Mouse (Mus musculus): ENCODE data around the gene Mamstr. TPM values are rescaled to one million over a fixed set of nuclear protein-coding genes. Genes with fewer than 3 reads are reported as not detected.

Gene Mamstr
- 0.40 TPM for polyA plus RNA-seq (2021)

DNA sequence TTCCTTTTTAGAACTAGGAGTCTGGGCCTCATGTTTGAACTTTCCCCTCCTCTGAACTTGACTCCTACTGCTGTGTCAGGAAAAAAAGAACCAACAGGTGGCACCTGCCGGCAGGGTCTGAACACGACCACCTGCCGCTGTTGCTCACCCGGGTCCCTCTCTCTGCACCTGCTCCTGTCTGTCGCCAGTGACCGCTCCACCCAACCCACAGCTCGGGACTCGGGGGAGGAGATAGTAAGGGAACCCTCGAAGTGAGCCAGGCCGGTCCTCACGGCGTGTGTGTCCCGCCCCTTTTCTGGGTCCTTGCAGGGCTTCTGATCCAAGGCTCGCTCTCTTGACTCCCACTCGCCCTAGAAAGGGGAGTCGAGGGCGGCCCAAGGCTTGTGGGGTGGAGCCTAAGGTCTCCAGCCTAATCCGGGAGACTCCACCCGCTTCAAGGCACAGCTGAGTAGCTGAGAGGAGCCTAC, at the start of gene Mamstr:
Gene Mamstr, plus strand, starts transcription at position 417 of the 467 bp plus-strand sequence.
- POLR2A ChIA-PET, result no interaction called here
- DNase-seq (ENCODE audit: low read depth, low spot score), result no peak
- in situ Hi-C loops (cut with MboI; ENCODE audit: low pct_unique_long_range_greater_than_20kb), result no loop called here
- no peaks in the 10 kb centered on the region for H3K27me3 ChIP-seq
- CTCF ChIA-PET, result interaction anchor here (2.1 kb wide), 1 partner anchor 43 kb away, joined by 6 read pairs; no protein-coding TSS in a partner anchor
- TF ChIP-seq CTCF (IDR thresholded peaks at IDR 0.05), result no peak
- ATAC-seq, result no peak

DNA sequence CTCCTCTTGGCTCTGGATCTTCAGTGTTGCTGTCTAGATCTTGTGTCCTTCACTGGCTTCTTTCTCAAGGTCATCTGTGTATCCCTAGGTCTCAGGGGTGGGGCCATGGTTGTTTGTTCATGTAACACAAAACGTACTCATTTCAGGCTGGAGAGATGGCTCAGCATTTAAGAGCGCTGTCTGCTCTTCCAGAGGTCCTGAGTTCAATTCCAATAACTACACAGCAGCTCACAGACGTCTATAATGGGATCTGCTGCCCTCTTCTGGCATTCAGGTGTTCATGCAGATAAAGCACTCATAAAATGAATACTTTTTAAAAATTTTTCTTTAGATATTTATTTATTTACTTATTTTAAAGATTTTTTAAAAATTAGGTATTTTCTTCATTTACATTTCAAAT, 48.9 kb upstream of the Mamstr start:
- H3K27me3 ChIP-seq, result no peaks in the 10 kb centered on the region
- in situ Hi-C loops (cut with MboI; ENCODE audit: low pct_unique_long_range_greater_than_20kb), result loop anchor here (5.0 kb wide), 1 partner anchor 91 kb away; the partner anchor contains the start of gene Ntn5
- POLR2A ChIA-PET, result interaction anchor here (0.5 kb wide), 1 partner anchor 16 kb away, joined by 5 read pairs; no protein-coding TSS in a partner anchor
- ATAC-seq (no peak), DNase-seq (ENCODE audit: low read depth, low spot score) (no peak)
- peak; percentile 38 for TF ChIP-seq CTCF (IDR thresholded peaks at IDR 0.05)
- CTCF ChIA-PET, result interaction anchor here (1.0 to 7.0 kb wide), 3 partner anchors 16 to 91 kb away, joined by 3 to 74 read pairs (median 3); partner anchors contain the start of gene Ntn5

DNA sequence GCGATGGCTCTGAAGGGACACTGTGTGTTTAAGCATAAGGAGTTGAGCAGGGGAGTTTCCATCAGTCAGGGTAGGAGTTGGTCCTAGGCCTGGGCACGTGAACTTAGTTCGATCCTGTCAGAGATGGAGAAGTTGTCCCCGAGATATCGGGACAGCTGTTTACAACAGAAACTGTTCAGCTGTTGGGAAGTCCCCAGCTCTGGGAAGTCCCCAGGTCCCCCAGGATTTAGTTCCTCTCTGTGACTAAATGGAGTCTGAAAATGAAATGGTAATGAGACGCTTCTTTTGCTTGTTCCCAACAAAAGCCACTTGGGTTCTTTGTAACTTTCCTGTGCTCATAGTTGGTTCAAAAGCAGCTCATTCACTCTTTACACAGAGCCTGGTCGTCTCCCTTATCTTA, 47.9 kb upstream of the Mamstr start:
- DNase-seq (ENCODE audit: low read depth, low spot score), result no peak
- no peak for ATAC-seq
- ChIA-PET CTCF (interaction anchor here (1.0 to 7.0 kb wide), 3 partner anchors 15 to 90 kb away, joined by 3 to 74 read pairs (median 3); partner anchors contain the start of gene Ntn5), POLR2A (no interaction called here)
- TF ChIP-seq CTCF (IDR thresholded peaks at IDR 0.05), result no peak
- no peaks in the 10 kb centered on the region for H3K27me3 ChIP-seq
- in situ Hi-C loops (cut with MboI; ENCODE audit: low pct_unique_long_range_greater_than_20kb), result loop anchor here (5.0 kb wide), 1 partner anchor 90 kb away; the partner anchor contains the start of gene Ntn5

DNA sequence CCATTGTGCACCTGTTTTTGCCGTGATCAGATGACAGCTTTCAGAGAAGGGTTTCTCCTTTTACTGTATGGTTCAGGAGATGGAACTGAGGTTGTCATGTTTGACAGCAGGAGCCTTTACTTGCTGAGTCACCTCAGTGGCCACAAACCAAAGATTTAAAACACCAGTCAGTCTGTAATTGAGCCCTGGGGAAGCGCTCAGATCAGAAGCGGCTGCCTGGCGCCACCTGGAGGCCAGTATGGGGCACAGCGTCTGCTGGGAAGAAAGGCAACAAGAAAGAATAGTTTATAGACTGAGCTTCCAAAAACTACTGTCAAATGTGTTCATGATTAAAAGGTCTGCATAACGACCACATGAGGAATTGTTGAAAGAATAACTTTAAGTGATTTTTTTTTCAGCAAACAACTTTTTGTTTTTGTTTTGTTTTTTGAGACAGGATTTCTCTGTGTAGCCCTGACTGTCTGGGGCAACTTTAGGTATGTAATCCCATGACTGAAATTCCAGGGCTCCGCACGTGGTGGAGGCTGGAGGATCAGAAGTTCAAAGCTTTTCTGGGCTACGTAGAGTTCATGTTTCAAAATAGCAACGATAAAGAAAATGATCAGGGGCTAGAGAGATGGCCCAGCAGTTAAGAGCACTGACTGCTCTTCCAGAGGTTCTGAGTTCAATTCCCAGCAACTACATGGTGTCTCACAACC, 46.5 kb upstream of the Mamstr start:
- CTCF ChIA-PET, result interaction anchor here (0.7 to 7.0 kb wide), 15 partner anchors 8 to 116 kb away, joined by 3 to 74 read pairs (median 3); partner anchors contain the start of genes Fut1 and Ntn5
- ATAC-seq (peak; percentile 68), DNase-seq (ENCODE audit: low read depth, low spot score) (no peak)
- H3K27me3 ChIP-seq, result no peaks in the 10 kb centered on the region
- TF ChIP-seq CTCF (IDR thresholded peaks at IDR 0.05), result peak; percentile 98
- in situ Hi-C loops (cut with MboI; ENCODE audit: low pct_unique_long_range_greater_than_20kb), result loop anchor here (5.0 kb wide), 1 partner anchor 89 kb away; the partner anchor contains the start of gene Ntn5
- POLR2A ChIA-PET, result interaction anchor here (1.3 kb wide), 1 partner anchor 88 kb away, joined by 3 read pairs; no protein-coding TSS in a partner anchor

DNA sequence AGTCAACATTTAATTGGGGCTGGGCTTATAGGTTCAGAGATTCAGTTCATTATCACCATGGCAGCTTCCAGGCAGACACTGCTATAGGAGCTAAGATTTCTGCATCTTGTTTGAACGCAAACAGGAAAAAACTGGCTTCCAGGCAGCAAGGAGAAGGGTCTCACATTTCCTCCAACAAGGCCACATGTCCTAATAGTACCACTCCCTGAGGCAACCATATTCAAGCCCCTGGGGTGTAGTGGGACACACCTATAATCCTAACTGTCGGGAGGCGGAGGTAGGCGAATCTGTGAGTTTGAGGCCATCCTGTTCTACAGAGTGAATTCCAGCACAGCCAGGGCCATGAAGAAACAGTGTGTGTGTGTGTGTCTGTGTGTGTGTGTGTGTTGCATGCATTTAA, 44.6 kb upstream of the Mamstr start:
- TF ChIP-seq CTCF (IDR thresholded peaks at IDR 0.05), result no peak
- POLR2A ChIA-PET, result no interaction called here
- in situ Hi-C loops (cut with MboI; ENCODE audit: low pct_unique_long_range_greater_than_20kb), result no loop called here
- CTCF ChIA-PET, result interaction anchor here (2.8 to 7.0 kb wide), 2 partner anchors 23 to 87 kb away, joined by 14 to 74 read pairs; partner anchors contain the start of genes Fut1 and Ntn5
- no peaks in the 10 kb centered on the region for H3K27me3 ChIP-seq
- DNase-seq (ENCODE audit: low read depth, low spot score), result no peak
- ATAC-seq, result no peak

DNA sequence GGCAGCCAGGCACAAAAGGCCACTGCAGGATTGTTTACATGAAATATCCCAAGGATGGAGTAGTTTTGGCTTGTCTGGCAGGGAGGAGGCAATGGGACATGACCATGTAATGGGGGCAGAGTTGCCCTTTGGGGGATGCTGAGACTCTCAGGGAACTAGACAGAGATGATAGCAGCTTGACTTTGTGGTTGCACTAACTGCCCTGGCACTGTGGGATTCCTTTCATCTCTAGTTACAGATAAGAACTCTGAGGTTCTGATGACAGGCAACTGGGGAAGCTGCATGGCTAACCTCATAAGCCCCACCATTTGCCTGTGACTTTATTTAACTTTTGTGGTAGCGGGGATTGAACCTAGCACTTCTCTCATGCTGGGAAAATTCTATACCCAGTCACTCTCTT, 43.7 kb upstream of the Mamstr start:
- in situ Hi-C loops (cut with MboI; ENCODE audit: low pct_unique_long_range_greater_than_20kb), result no loop called here
- ATAC-seq, result no peak
- CTCF ChIA-PET, result interaction anchor here (1.5 kb wide), 1 partner anchor 88 kb away, joined by 3 read pairs; the partner anchor contains the start of gene Ntn5
- DNase-seq (ENCODE audit: low read depth, low spot score), result no peak
- TF ChIP-seq CTCF (IDR thresholded peaks at IDR 0.05), result no peak
- POLR2A ChIA-PET, result interaction anchor here (0.6 to 1.0 kb wide), 2 partner anchors 10 to 32 kb away, joined by 3 read pairs; no protein-coding TSS in a partner anchor
- H3K27me3 ChIP-seq, result no peaks in the 10 kb centered on the region

DNA sequence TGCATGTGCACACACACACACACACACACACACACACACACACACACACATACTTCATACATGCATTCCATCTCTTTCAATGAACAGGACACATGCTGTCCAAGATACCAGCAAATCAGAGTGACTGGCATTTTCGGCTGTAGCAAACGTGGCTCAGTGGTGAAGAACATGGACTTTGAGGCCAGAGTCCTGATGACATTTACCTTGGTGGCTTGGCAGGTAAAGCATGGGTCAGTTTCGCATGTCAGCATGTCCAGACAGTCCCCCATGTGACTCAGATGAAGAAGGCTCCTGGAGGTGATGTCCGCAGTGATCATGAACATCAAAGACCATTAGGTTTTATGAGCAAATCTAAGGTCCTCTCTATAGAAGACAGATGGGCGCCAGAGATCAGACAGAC, 42.8 kb upstream of the Mamstr start:
- ATAC-seq, result no peak
- CTCF ChIA-PET, result interaction anchor here (1.5 kb wide), 1 partner anchor 87 kb away, joined by 3 read pairs; the partner anchor contains the start of gene Ntn5
- POLR2A ChIA-PET, result interaction anchor here (0.6 to 1.0 kb wide), 2 partner anchors 9 to 32 kb away, joined by 3 read pairs; no protein-coding TSS in a partner anchor
- TF ChIP-seq CTCF (IDR thresholded peaks at IDR 0.05), result no peak
- in situ Hi-C loops (cut with MboI; ENCODE audit: low pct_unique_long_range_greater_than_20kb), result no loop called here
- DNase-seq (ENCODE audit: low read depth, low spot score), result no peak
- H3K27me3 ChIP-seq, result no peaks in the 10 kb centered on the region

DNA sequence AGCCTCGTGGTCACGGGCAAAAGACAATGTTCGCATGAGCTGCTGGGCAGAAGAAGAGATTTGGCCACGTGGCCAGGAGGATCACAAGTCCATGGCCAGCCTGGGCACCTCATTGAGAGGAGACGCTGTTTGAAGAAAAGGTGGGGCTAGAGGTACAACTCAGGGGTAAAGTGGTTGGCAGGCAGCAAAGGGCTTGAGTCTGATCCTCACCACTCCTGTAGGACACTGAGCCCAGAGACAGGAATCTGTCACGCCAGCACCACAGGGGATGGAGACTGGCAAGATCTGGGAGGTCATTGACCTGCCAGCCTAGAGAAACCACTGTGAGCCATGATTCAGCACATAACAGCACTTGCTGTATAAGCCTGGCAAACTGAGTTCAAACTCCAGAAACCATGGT, 42.2 kb upstream of the Mamstr start:
- ChIA-PET CTCF (no interaction called here), POLR2A (no interaction called here)
- in situ Hi-C loops (cut with MboI; ENCODE audit: low pct_unique_long_range_greater_than_20kb), result no loop called here
- DNase-seq (ENCODE audit: low read depth, low spot score) (no peak), ATAC-seq (no peak)
- no peak for TF ChIP-seq CTCF (IDR thresholded peaks at IDR 0.05)
- H3K27me3 ChIP-seq, result no peaks in the 10 kb centered on the region

DNA sequence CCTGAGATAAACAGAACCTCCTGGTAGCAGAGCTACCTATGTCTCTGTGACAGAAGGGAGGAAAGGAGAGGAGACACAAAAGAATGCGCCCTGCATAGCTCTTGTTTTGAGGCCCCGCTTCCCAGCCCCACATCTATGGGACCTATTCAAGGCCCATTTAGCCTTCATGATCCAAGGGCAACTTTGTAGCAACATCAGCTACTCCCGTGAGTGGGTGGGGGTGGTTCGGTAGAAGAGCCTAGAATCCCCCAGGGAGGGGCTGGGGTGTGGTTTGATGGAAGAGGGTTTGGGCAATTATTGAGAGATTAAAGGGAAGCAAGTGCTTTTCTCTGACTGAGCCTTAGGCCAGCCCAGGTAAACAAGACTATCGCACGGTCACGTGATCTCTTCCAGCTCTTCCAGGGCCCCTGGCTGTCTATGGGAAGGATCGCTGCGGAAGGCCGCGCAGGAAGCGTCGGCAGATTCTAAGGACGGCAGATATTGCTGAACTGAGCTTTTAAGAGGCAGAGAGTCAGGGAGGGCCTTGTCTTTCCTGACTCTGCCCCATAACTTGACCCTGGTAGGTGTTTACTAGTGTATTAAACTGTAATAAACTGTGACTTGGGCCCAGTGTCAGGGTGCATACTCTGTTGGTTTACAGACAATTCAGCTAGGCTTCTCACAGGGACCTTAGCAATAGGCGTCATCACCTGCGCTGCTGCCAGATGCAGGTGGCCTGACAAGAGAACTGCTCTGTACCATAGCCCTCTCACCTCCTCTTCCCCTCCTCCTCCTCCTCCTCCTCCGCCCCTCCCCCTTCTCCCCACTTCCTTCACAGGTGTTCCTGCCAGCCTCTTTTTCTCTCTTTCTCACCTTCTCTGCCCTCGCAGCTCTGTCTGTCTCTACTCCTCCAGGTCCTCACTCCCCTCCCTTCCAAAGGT, 40.6 kb upstream of the Mamstr start:
- ATAC-seq, result no peak

More for the DNA sequence above, 40.6 kb upstream of the Mamstr start:
- DNase-seq (ENCODE audit: low read depth, low spot score), result no peak
- ChIA-PET POLR2A (no interaction called here), CTCF (interaction anchor here (1.5 kb wide), 1 partner anchor 18 kb away, joined by 3 read pairs; the partner anchor contains the start of gene Fut1)
- no peak for TF ChIP-seq CTCF (IDR thresholded peaks at IDR 0.05)
- H3K27me3 ChIP-seq, result no peaks in the 10 kb centered on the region
- in situ Hi-C loops (cut with MboI; ENCODE audit: low pct_unique_long_range_greater_than_20kb), result no loop called here
